Comparison of ENCODE assay signal across 16 mouse cellular contexts in the genomic region with DNA sequence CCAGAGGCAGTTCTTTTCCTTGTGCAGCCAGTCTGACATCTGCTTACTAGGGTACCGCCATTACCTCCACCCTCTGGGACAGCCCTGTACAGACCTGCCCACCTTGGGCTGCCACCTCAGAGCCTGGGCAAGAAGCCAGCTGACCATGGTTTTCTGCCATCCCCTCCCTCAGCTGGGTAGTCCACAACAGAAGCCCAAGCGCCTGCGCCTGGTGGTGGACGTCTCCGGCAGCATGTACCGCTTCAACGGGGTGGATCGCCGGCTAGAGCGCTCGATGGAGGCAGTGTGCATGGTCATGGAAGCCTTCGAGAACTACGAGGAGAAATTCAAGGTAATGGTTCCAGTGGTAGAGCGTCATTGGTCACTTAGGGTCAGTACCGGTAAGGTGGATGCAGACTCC.
DNase-seq lines count a peak whose midpoint lies in the region; ATAC-seq and TF ChIP-seq lines count a peak whose summit lies in the region.
"Had no signal": no experiment of that assay in that cellular context is flagged by ENCODE, and none has a peak within 500 bp of the region (broad histone marks: within the 10 kb centered on the region; RNA-seq: fewer than 3 reads in every experiment).

No protein-coding gene starts in this region.

- no peak for ATAC-seq in heart, postnatal 0 days (ENCODE audit: insufficient read depth, low read depth)
- ATAC-seq in limb, embryonic 13.5 days (ENCODE audit: low FRiP score, low read depth): no peak
- ATAC-seq in embryonic facial prominence, embryonic 13.5 days (ENCODE audit: insufficient number of reproducible peaks, insufficient read depth, low FRiP score, low TSS enrichment, low read depth): no peak
- ATAC-seq in forebrain, embryonic 14.5 days: no peak
- ATAC-seq: inflammation-experienced regulatory T-cells, adult 6 months had no signal

- peaks cover 5% of the 10 kb centered on the region; the same call in 1 of the 2 replicates for H3K9me3 ChIP-seq in heart, postnatal 0 days (replicated peaks; ENCODE audit: control insufficient read depth, low read length)
- H3K9me3 ChIP-seq in limb, embryonic 13.5 days: no peaks in the 10 kb centered on the region
- H3K9me3 ChIP-seq in limb, embryonic 10.5 days (replicated peaks): no peaks in the 10 kb centered on the region
- H3K9me3 ChIP-seq in embryonic facial prominence, embryonic 10.5 days: 0 out of 2 replicates have a peak, but pooled peaks cover 3% of the 10 kb centered on the region
- H3K9me3 ChIP-seq in embryonic facial prominence, embryonic 13.5 days: peaks cover 9% of the 10 kb centered on the region; the same call in 1 of the 2 replicates
- no peaks in the 10 kb centered on the region; the same call in 1 of the 2 replicates for H3K9me3 ChIP-seq in forebrain, embryonic 14.5 days (replicated peaks; ENCODE audit: control insufficient read depth, low read length)

- H3K4me2 ChIP-seq in heart, postnatal 0 days (ENCODE audit: low read depth, low read length): no peak overlapping the region
- H3K4me2 ChIP-seq in limb, embryonic 13.5 days (replicated peaks): no peak overlapping the region
- H3K4me2 ChIP-seq in embryonic facial prominence, embryonic 13.5 days: no peak overlapping the region
- H3K4me2 ChIP-seq in forebrain, embryonic 14.5 days (ENCODE audit: low read length): no peak overlapping the region
- H3K4me2 ChIP-seq: heart, embryonic 11.5 days; neural tube, embryonic 13.5 days had no signal

- H3K27ac ChIP-seq in heart, postnatal 0 days (ENCODE audit: low read depth): 0 out of 2 replicates have a peak overlapping the region, but pooled peaks have one; percentile 3
- H3K27ac ChIP-seq in limb, embryonic 13.5 days: peak overlapping the region; percentile 28; the same call in 1 of the 2 replicates
- H3K27ac ChIP-seq in limb, embryonic 10.5 days: no peak overlapping the region
- H3K27ac ChIP-seq in embryonic facial prominence, embryonic 10.5 days (replicated peaks): peak overlapping the region; percentile 48; the same call in 1 of the 2 replicates
- H3K27ac ChIP-seq in embryonic facial prominence, embryonic 13.5 days: peak overlapping the region; percentile 69
- no peak overlapping the region for H3K27ac ChIP-seq in forebrain, embryonic 14.5 days (ENCODE audit: low read depth, low read length)
- H3K27ac ChIP-seq: neural tube, embryonic 13.5 days had no signal

- intact Hi-C loops in heart, postnatal 25 days (cut with DNase I): loop anchor here (5.0 kb wide), 2 partner anchors 44 to 140 kb away; no protein-coding TSS in a partner anchor

- H3K36me3 ChIP-seq in heart, postnatal 0 days (replicated peaks; ENCODE audit: control insufficient read depth, insufficient read depth, low read length): peaks cover 14% of the 10 kb centered on the region; the same call in 1 of the 2 replicates
- peaks cover 14% of the 10 kb centered on the region; the same call in 1 of the 2 replicates for H3K36me3 ChIP-seq in limb, embryonic 13.5 days
- no peaks in the 10 kb centered on the region for H3K36me3 ChIP-seq in limb, embryonic 10.5 days
- peaks cover 4% of the 10 kb centered on the region; the same call in 1 of the 2 replicates for H3K36me3 ChIP-seq in embryonic facial prominence, embryonic 10.5 days (replicated peaks)
- 0 out of 2 replicates have a peak, but pooled peaks cover 6% of the 10 kb centered on the region for H3K36me3 ChIP-seq in embryonic facial prominence, embryonic 13.5 days
- no peaks in the 10 kb centered on the region for H3K36me3 ChIP-seq in forebrain, embryonic 14.5 days (ENCODE audit: control insufficient read depth, insufficient read depth, low read length)

- TF ChIP-seq CTCF in heart, postnatal 0 days (IDR thresholded peaks at IDR 0.05; ENCODE audit: low read depth): no peak

- peaks cover 17% of the 10 kb centered on the region for H3K4me1 ChIP-seq in heart, postnatal 0 days (ENCODE audit: control insufficient read depth, insufficient read depth)
- peaks cover 53% of the 10 kb centered on the region for H3K4me1 ChIP-seq in limb, embryonic 13.5 days
- peaks cover 21% of the 10 kb centered on the region for H3K4me1 ChIP-seq in limb, embryonic 10.5 days
- peaks cover 29% of the 10 kb centered on the region for H3K4me1 ChIP-seq in embryonic facial prominence, embryonic 10.5 days
- peaks cover 49% of the 10 kb centered on the region for H3K4me1 ChIP-seq in embryonic facial prominence, embryonic 13.5 days
- no peaks in the 10 kb centered on the region for H3K4me1 ChIP-seq in forebrain, embryonic 14.5 days (ENCODE audit: control insufficient read depth, insufficient read depth, low read length)

- H3K9ac ChIP-seq in heart, postnatal 0 days (replicated peaks; ENCODE audit: low read depth, low read length): no peak overlapping the region
- no peak overlapping the region for H3K9ac ChIP-seq in limb, embryonic 13.5 days
- no peak overlapping the region for H3K9ac ChIP-seq in embryonic facial prominence, embryonic 13.5 days
- no peak overlapping the region for H3K9ac ChIP-seq in forebrain, embryonic 14.5 days (ENCODE audit: low read length)
- H3K9ac ChIP-seq: neural tube, embryonic 13.5 days had no signal

- H3K4me3 ChIP-seq in heart, postnatal 0 days (ENCODE audit: low read depth, low read length): no peak overlapping the region
- no peak overlapping the region for H3K4me3 ChIP-seq in limb, embryonic 13.5 days
- H3K4me3 ChIP-seq in limb, embryonic 10.5 days: no peak overlapping the region
- H3K4me3 ChIP-seq in embryonic facial prominence, embryonic 10.5 days: no peak overlapping the region
- H3K4me3 ChIP-seq in embryonic facial prominence, embryonic 13.5 days: no peak overlapping the region
- H3K4me3 ChIP-seq in forebrain, embryonic 14.5 days (ENCODE audit: low read depth, low read length): no peak overlapping the region
- H3K4me3 ChIP-seq: neural tube, embryonic 13.5 days had no signal

- no peak for DNase-seq in heart, postnatal 0 days (ENCODE audit: low spot score)
- no peak for DNase-seq in heart, postnatal 25 days (ENCODE audit: low spot score)
- DNase-seq in limb, embryonic 10.5 days (ENCODE audit: low spot score): no peak
- no peak for DNase-seq in embryonic facial prominence, embryonic 10.5 days (ENCODE audit: low spot score)
- DNase-seq in forebrain, embryonic 14.5 days (ENCODE audit: low spot score): no peak
- DNase-seq: cerebellum, adult 11 months; gastrocnemius, postnatal 25 days; heart, postnatal 36 days; liver; lung, adult 18-20 months; thymus, postnatal 25 days had no signal

- 92% methylated on average over 15 of the region's 15 CpGs for WGBS in heart, postnatal 0 days
- 92% methylated on average over 15 of the region's 15 CpGs for WGBS in limb, embryonic 13.5 days
- 96% methylated on average over 15 of the region's 15 CpGs for WGBS in limb, embryonic 10.5 days
- 96% methylated on average over 15 of the region's 15 CpGs for WGBS in embryonic facial prominence, embryonic 10.5 days
- WGBS in embryonic facial prominence, embryonic 13.5 days: 92% methylated on average over 15 of the region's 15 CpGs
- 96% methylated on average over 15 of the region's 15 CpGs for WGBS in forebrain, embryonic 14.5 days

- no peak for TF ChIP-seq EP300 in heart, postnatal 0 days (IDR thresholded peaks at IDR 0.05; ENCODE audit: low read depth)

- no peaks in the 10 kb centered on the region for H3K27me3 ChIP-seq in heart, postnatal 0 days (ENCODE audit: control insufficient read depth, insufficient read depth, low read length)
- no peaks in the 10 kb centered on the region for H3K27me3 ChIP-seq in limb, embryonic 13.5 days
- H3K27me3 ChIP-seq in limb, embryonic 10.5 days (ENCODE audit: low read depth, poor library complexity, severe bottlenecking): no peaks in the 10 kb centered on the region
- no peaks in the 10 kb centered on the region for H3K27me3 ChIP-seq in embryonic facial prominence, embryonic 10.5 days (replicated peaks; ENCODE audit: low read depth, poor library complexity, severe bottlenecking)
- H3K27me3 ChIP-seq in embryonic facial prominence, embryonic 13.5 days: no peaks in the 10 kb centered on the region
- no peaks in the 10 kb centered on the region for H3K27me3 ChIP-seq in forebrain, embryonic 14.5 days (replicated peaks; ENCODE audit: control insufficient read depth, insufficient read depth, low read length)
- H3K27me3 ChIP-seq: neural tube, embryonic 13.5 days had no signal

Comparison
In these comparisons a context has a peak if more than half of its experiments do, and no peak if none do; other contexts are left out.
1. H3K27ac ChIP-seq: peak in heart, postnatal 0 days (single experiment), limb, embryonic 13.5 days (single experiment), embryonic facial prominence, embryonic 10.5 days (single experiment) and embryonic facial prominence, embryonic 13.5 days (single experiment); none in limb, embryonic 10.5 days (single experiment) and forebrain, embryonic 14.5 days (single experiment).